Mouse (Mus musculus) cerebellum, adult 2 months (tissue): ENCODE results near the gene Cdc20b.

Source experiments
- CTCF ChIP-seq: fragments of 200-500 bp; IDR thresholded peaks from 2 replicates; pipeline ENCODE4 v1.5.1; 2011; ENCODE audit warnings: low read depth, mild to moderate bottlenecking, control low read depth, low read length, moderate library complexity, borderline replicate concordance; ENCODE audit not compliant: insufficient read depth
- POLR2A ChIP-seq: fragments of 200-500 bp; IDR thresholded peaks from 2 replicates; pipeline ENCODE4 v1.6.1; 2011; ENCODE audit warnings: low read length, control low read depth, borderline replicate concordance; ENCODE audit not compliant: insufficient read depth

GRCm38 (mm10) chr13:113023274-113024143, 11.4 kb upstream of the Cdc20b start:
- TF ChIP-seq CTCF: no peak
- TF ChIP-seq POLR2A: no peak
